23 mouse cellular contexts compared by ENCODE assay signal in the genomic region with DNA sequence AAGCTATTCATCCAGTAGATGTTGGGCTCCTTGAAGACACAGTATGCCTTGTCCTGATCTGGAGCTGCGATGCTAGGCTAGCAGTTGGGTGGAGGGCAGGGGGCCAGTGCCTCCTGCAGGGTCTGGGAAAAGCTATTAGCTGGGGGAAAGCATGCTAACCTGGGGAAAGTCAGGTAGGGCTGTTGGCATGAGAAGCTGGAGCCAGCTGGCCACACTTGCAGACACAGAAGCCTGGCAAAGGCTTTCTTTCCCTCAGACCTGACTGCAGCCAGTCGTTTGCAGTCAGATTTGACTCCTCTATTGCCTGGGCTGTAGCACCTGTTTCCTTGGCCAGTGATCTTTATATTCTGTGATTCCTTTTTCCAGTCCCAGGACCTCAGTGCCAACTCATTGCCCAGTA. TPM values are rescaled to one million over a fixed set of nuclear protein-coding genes. Genes with fewer than 3 reads are reported as not detected.
"Had no signal": no experiment of that assay in that cellular context is flagged by ENCODE, and none has a peak within 500 bp of the region (broad histone marks: within the 10 kb centered on the region; RNA-seq: fewer than 3 reads in every experiment).

No protein-coding gene starts in this region.

- H3K4me2 ChIP-seq: limb, embryonic 15.5 days; liver, embryonic 13.5 days; lung, embryonic 15.5 days; midbrain, embryonic 11.5 days; midbrain, embryonic 15.5 days; neural tube, embryonic 13.5 days; stomach, embryonic 15.5 days had no signal

- H3K27ac ChIP-seq: kidney, postnatal 0 days; layer of hippocampus, adult 2 months; limb, embryonic 15.5 days; liver, embryonic 13.5 days; lung, embryonic 15.5 days; macrophage; midbrain, embryonic 15.5 days; neural tube, embryonic 13.5 days; stomach, embryonic 15.5 days had no signal

- DNase-seq: kidney, postnatal 36 days; liver, embryonic 13.5 days; liver, postnatal 0 days; lung, postnatal 14 days; right cerebral cortex, postnatal 14 days; thymus, adult 2 months; thymus, postnatal 25 days had no signal

- ATAC-seq: liver, postnatal 0 days; midbrain, embryonic 15.5 days had no signal

- H3K4me1 ChIP-seq: liver, embryonic 13.5 days; lung, embryonic 15.5 days; megakaryocyte, embryonic 14.5 days; midbrain, embryonic 15.5 days; neural tube, embryonic 13.5 days; stomach, embryonic 15.5 days had no signal

- H3K36me3 ChIP-seq: limb, embryonic 15.5 days; liver, embryonic 13.5 days; lung, embryonic 15.5 days; midbrain, embryonic 15.5 days; neural tube, embryonic 13.5 days; stomach, embryonic 15.5 days had no signal

- H3K9ac ChIP-seq: limb, embryonic 15.5 days; liver, embryonic 13.5 days; liver, postnatal 0 days; lung, embryonic 15.5 days; midbrain, embryonic 15.5 days; neural tube, embryonic 13.5 days; stomach, embryonic 15.5 days had no signal

- H3K4me3 ChIP-seq: layer of hippocampus, adult 2 months; limb, embryonic 15.5 days; liver, embryonic 13.5 days; lung, embryonic 15.5 days; megakaryocyte, embryonic 14.5 days; midbrain, embryonic 15.5 days; neural tube, embryonic 13.5 days; stomach, embryonic 15.5 days had no signal

- H3K27me3 ChIP-seq: limb, embryonic 15.5 days; liver, embryonic 13.5 days; lung, embryonic 15.5 days; midbrain, embryonic 15.5 days; neural tube, embryonic 13.5 days; stomach, embryonic 15.5 days had no signal

- H3K9me3 ChIP-seq: limb, embryonic 15.5 days; liver, embryonic 13.5 days; lung, embryonic 15.5 days; midbrain, embryonic 15.5 days; neural tube, embryonic 13.5 days; stomach, embryonic 15.5 days had no signal

RNA-seq across cellular contexts. Expression of gene Sun5, which starts 11.3 kb away (rescaled TPM):
- total RNA-seq: layer of hippocampus, adult 2 months; layer of hippocampus, postnatal 10 days; left cerebral cortex, adult 18-20 months; left cerebral cortex, postnatal 10 days had no signal
- polyA plus RNA-seq: kidney, postnatal 0 days; limb, embryonic 11.5 days; limb, embryonic 15.5 days; liver, embryonic 13.5 days; liver, postnatal 0 days; lung, embryonic 15.5 days; macrophage; midbrain, embryonic 11.5 days; midbrain, embryonic 15.5 days; neural tube, embryonic 13.5 days; spleen, adult 2 months; stomach, embryonic 15.5 days; thymus, adult 2 months; urinary bladder, adult 2 months had no signal

RNA-seq across cellular contexts. Expression of gene Bpifb2, which starts 15.3 kb away (rescaled TPM):
- total RNA-seq: layer of hippocampus, adult 2 months; layer of hippocampus, postnatal 10 days; left cerebral cortex, adult 18-20 months; left cerebral cortex, postnatal 10 days had no signal
- polyA plus RNA-seq: kidney, postnatal 0 days; limb, embryonic 15.5 days; liver, embryonic 13.5 days; liver, postnatal 0 days; lung, embryonic 15.5 days; macrophage; midbrain, embryonic 11.5 days; midbrain, embryonic 15.5 days; neural tube, embryonic 13.5 days; stomach, embryonic 15.5 days; urinary bladder, adult 2 months had no signal

RNA-seq across cellular contexts. Expression of gene Bpifb6, which starts 40.6 kb away (rescaled TPM):
- total RNA-seq: layer of hippocampus, adult 2 months; layer of hippocampus, postnatal 10 days; left cerebral cortex, adult 18-20 months; left cerebral cortex, postnatal 10 days had no signal
- polyA plus RNA-seq: kidney, postnatal 0 days; limb, embryonic 11.5 days; limb, embryonic 15.5 days; liver, embryonic 13.5 days; liver, postnatal 0 days; lung, embryonic 15.5 days; macrophage; midbrain, embryonic 11.5 days; midbrain, embryonic 15.5 days; neural tube, embryonic 13.5 days; spleen, adult 2 months; stomach, embryonic 15.5 days had no signal

RNA-seq across cellular contexts. Expression of gene Bpifb3, which starts 58.4 kb away (rescaled TPM):
- total RNA-seq: layer of hippocampus, adult 2 months; layer of hippocampus, postnatal 10 days; left cerebral cortex, adult 18-20 months; left cerebral cortex, postnatal 10 days had no signal
- polyA plus RNA-seq: kidney, postnatal 0 days; limb, embryonic 11.5 days; limb, embryonic 15.5 days; liver, embryonic 13.5 days; liver, postnatal 0 days; lung, embryonic 15.5 days; macrophage; midbrain, embryonic 11.5 days; midbrain, embryonic 15.5 days; neural tube, embryonic 13.5 days; stomach, embryonic 15.5 days; urinary bladder, adult 2 months had no signal
